Mouse (Mus musculus) heart, embryonic 16.5 days (tissue): ENCODE measurements at regions not wholly inside any gene's neighbourhood (a gene's known extent, or its start where the extent isn't known, plus 50 kb on each side); places are given as distances from the start of the nearest gene placed in this dataset.

ENCODE experiments used
- ATAC-seq: fragments of 200-750 bp; cut with Nextera tagmentation; replicated peaks from 2 replicates; pipeline ENCODE4 v1.8.0; 2017; ENCODE audit warnings: moderate number of reproducible peaks; ENCODE audit not compliant: insufficient read depth, low FRiP score; ENCODE audit errors: extremely low read depth
- H3K27ac ChIP-seq: fragments of 300-500 bp; sonication (generic); 2 replicates; pipeline ENCODE4 v1.5.1; 2014; ENCODE audit warnings: mild to moderate bottlenecking, low read length, control low read depth, moderate library complexity
- H3K27me3 ChIP-seq: fragments of 300-500 bp; sonication (generic); 2 replicates; pipeline ENCODE4 v1.6.1; 2014; ENCODE audit warnings: low read length, mixed read lengths; ENCODE audit not compliant: control insufficient read depth, insufficient read depth
- H3K36me3 ChIP-seq: fragments of 300-500 bp; sonication (generic); 2 replicates; pipeline ENCODE4 v1.6.1; 2014; ENCODE audit not compliant: control insufficient read depth, insufficient read depth
- H3K4me1 ChIP-seq: fragments of 300-500 bp; sonication (generic); 2 replicates; pipeline ENCODE4 v1.6.1; 2014; ENCODE audit warnings: low read length, mixed read lengths; ENCODE audit not compliant: control insufficient read depth, insufficient read depth
- H3K4me2 ChIP-seq: fragments of 300-500 bp; sonication (generic); 2 replicates; pipeline ENCODE4 v1.6.1; 2014; ENCODE audit warnings: low read depth, mild to moderate bottlenecking, control low read depth, low read length
- H3K4me3 ChIP-seq: fragments of 300-500 bp; sonication (generic); 2 replicates; pipeline ENCODE4 v1.5.1; 2014; ENCODE audit warnings: mild to moderate bottlenecking, control low read depth, low read length
- H3K9ac ChIP-seq: fragments of 300-500 bp; sonication (generic); 2 replicates; pipeline ENCODE4 v1.6.1; 2014; ENCODE audit warnings: low read length, control low read depth
- H3K9me3 ChIP-seq: fragments of 300-500 bp; sonication (generic); replicated peaks from 2 replicates; pipeline ENCODE4 v1.6.1; 2016; ENCODE audit warnings: low read length; ENCODE audit not compliant: control insufficient read depth
- whole genome bisulfite sequencing: fragments of 180-500 bp; shearing (Covaris S2); extraction: QIAGEN DNeasy Blood & Tissue Kit; methylation state at CpG from one replicate; pipeline ENCODE4 v1.1.7; 2014; 5-methylcytosine and 5-hydroxymethylcytosine counted together

GRCm38 (mm10) chr1:166801929-166802328 is 120.3 kb upstream of the Fmo9 start:
- H3K36me3 ChIP-seq = no peaks in the 10 kb centered on the region
- H3K4me3 ChIP-seq = no peak overlapping the region
- no peaks in the 10 kb centered on the region for H3K9me3 ChIP-seq
- no peak overlapping the region for H3K9ac ChIP-seq
- no peaks in the 10 kb centered on the region for H3K27me3 ChIP-seq
- WGBS = 41% methylated on average over 4 of the region's 4 CpGs
- H3K4me2 ChIP-seq = no peak overlapping the region
- no peak overlapping the region for H3K27ac ChIP-seq
- no peaks in the 10 kb centered on the region for H3K4me1 ChIP-seq
- no peak for ATAC-seq

DNA sequence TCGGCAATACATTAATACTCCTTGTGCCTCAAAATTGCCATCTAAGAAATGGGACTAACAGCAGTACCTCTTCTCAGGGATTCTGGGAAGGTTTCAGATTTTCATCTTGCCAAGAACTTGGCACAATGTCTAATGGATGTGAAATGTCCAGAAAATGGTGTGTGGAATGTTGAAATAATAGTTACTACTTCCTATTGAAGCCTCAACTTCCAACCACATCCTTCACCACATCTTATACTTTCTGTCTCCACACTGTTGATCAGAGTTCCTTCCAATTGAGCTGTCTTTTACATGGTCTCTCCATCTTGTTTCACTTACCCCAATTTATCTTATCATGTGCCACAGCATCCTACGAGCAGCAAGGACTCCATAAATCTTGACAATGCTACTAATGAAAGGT is 122.3 kb upstream of the Fmo9 start:
- H3K9me3 ChIP-seq = no peaks in the 10 kb centered on the region
- no peak for ATAC-seq
- H3K36me3 ChIP-seq = no peaks in the 10 kb centered on the region
- no peak overlapping the region for H3K4me3 ChIP-seq
- WGBS = 62% methylated on average over 2 of the region's 2 CpGs
- H3K9ac ChIP-seq = no peak overlapping the region
- H3K27ac ChIP-seq = no peak overlapping the region
- H3K4me2 ChIP-seq = no peak overlapping the region
- no peaks in the 10 kb centered on the region for H3K4me1 ChIP-seq
- H3K27me3 ChIP-seq = no peaks in the 10 kb centered on the region

DNA sequence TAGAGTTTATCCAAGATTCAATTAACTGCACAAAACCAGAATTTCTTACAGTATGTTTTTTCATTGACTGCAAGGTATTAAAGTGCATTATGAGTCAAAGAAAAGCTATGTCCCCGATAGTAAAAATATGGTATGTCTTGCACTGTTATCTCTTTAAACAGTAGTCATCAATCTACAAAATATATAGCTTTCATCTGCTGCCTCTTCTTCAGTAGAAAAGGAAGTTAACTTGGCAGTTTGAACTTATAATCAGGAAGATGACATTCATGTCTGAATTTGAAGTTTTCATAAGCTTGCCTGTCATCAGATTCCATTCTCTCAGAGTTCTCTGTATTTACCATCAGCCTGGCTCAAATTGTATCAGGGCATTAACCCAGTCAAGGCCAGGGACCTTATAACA is 122.7 kb upstream of the Fmo9 start:
- ATAC-seq = no peak
- Histone ChIP-seq H3K9me3 (no peaks in the 10 kb centered on the region), H3K9ac (no peak overlapping the region), H3K27ac (no peak overlapping the region), H3K4me2 (no peak overlapping the region), H3K4me3 (no peak overlapping the region), H3K36me3 (no peaks in the 10 kb centered on the region), H3K4me1 (no peaks in the 10 kb centered on the region), H3K27me3 (no peaks in the 10 kb centered on the region)
- 74% methylated on average over 1 of the region's 1 CpGs for WGBS

- 0 out of 2 replicates have a peak, but pooled peaks have one; percentile 23 for ATAC-seq
Observed at GRCm38 (mm10) chr1:166807163-166807945, 125.7 kb upstream of the Fmo9 start.

DNA sequence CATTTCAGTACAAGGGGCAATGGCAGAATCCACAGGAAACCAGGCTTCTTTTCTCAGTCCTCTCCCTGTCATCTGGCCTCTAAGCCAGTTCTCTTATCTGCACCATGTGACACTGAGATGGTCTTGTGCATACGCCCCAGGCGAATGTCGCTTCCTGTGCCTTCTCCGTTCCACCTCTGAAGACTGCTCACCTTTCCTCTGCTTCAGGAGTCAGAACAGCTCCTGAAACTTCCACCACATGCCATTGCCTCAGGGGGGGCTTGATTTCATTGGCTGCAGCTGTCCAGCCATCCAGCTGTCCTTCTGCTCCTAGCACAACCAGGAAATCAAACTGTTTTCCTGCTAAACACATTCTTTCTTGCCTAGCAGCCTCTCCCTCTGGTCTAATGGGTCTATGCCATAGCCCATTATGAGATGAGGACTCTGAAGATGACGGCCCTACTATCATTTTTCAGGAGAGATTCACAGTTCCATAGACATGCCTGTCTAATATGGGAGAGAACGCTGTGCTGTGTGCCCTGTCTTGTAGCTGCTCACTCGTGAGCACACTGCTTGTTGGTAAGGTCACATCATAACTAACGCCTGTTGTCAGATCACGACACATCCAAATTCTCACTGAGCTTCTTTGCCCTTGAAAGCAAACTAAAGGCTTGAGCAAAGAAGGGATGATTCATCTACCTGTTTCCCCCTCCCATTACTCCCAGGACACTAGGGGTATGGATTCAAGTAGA is 129.9 kb upstream of the Fmo9 start:
- 45% methylated on average over 9 of the region's 9 CpGs for WGBS
- no peak overlapping the region for H3K4me2 ChIP-seq
- ATAC-seq = peak; percentile 18; the same call in 1 of the 2 replicates

More at GRCm38 (mm10) chr1:166807163-166807945, 125.7 kb upstream of the Fmo9 start:
- Histone ChIP-seq H3K4me1 (no peaks in the 10 kb centered on the region), H3K27me3 (no peaks in the 10 kb centered on the region), H3K36me3 (no peaks in the 10 kb centered on the region), H3K27ac (peak overlapping the region; percentile 66), H3K9ac (no peak overlapping the region), H3K4me3 (no peak overlapping the region), H3K4me2 (no peak overlapping the region), H3K9me3 (no peaks in the 10 kb centered on the region)
- WGBS = 47% methylated on average over 7 of the region's 7 CpGs

DNA sequence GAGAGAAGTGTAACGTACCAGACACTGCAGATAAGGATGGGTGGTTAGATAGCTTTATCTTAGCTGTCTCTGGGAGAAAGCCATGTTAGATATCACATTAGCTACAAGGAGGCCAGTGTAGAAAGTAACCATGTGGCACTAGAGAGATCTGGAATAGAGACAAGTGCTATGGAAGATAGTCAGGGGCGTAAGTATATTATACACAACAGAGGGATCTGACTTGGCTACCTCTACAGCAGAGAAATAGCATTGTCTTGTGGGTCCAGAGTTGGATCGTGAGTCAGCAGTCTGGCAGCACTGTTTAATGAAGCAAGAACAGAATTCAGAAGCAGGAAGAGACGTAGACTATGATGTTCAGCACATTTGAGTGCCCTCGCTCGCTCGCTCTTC is 130.4 kb upstream of the Fmo9 start:
- H3K4me1 ChIP-seq = no peaks in the 10 kb centered on the region
- no peaks in the 10 kb centered on the region for H3K9me3 ChIP-seq
- no peak for ATAC-seq
- H3K36me3 ChIP-seq = no peaks in the 10 kb centered on the region
- H3K27me3 ChIP-seq = no peaks in the 10 kb centered on the region
- H3K9ac ChIP-seq = no peak overlapping the region
- H3K27ac ChIP-seq = no peak overlapping the region
- no peak overlapping the region for H3K4me2 ChIP-seq
- no peak overlapping the region for H3K4me3 ChIP-seq
- WGBS = 68% methylated on average over 7 of the region's 7 CpGs

More for the DNA sequence above, 129.9 kb upstream of the Fmo9 start:
- H3K36me3 ChIP-seq = no peaks in the 10 kb centered on the region
- H3K27me3 ChIP-seq = no peaks in the 10 kb centered on the region
- no peak overlapping the region for H3K27ac ChIP-seq
- H3K9ac ChIP-seq = no peak overlapping the region
- H3K4me1 ChIP-seq = no peaks in the 10 kb centered on the region
- H3K9me3 ChIP-seq = no peaks in the 10 kb centered on the region
- H3K4me3 ChIP-seq = no peak overlapping the region

DNA sequence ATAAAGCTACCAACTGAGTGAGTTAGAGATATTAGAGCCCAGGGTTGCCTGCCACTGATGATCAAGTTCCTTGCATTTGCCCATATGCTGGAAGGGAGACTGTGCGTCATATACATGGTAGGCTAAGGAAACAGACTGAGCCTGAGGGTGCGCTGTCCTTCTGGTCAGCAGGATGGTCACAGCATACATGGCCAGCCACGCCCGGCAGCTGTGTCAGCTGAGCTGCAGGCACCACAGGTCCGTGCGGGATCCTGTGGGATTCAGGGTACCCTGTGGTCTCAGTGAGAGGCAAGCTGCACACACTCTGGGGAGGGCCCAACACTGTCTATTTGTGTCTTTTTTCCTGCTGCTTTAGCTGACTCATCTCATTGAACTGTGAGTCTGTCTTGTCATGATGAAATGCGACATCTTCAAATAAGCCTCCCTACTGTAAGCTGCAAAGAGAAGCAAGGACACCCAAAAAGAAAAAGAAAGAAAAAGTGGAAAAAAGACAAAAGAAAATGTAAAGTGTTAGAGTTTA is 131.3 kb upstream of the Fmo9 start:
- ATAC-seq = no peak
- WGBS = 71% methylated on average over 7 of the region's 7 CpGs
- Histone ChIP-seq H3K27me3 (no peaks in the 10 kb centered on the region), H3K4me1 (no peaks in the 10 kb centered on the region), H3K9me3 (no peaks in the 10 kb centered on the region), H3K4me3 (no peak overlapping the region), H3K27ac (no peak overlapping the region), H3K36me3 (no peaks in the 10 kb centered on the region), H3K4me2 (no peak overlapping the region), H3K9ac (no peak overlapping the region)

DNA sequence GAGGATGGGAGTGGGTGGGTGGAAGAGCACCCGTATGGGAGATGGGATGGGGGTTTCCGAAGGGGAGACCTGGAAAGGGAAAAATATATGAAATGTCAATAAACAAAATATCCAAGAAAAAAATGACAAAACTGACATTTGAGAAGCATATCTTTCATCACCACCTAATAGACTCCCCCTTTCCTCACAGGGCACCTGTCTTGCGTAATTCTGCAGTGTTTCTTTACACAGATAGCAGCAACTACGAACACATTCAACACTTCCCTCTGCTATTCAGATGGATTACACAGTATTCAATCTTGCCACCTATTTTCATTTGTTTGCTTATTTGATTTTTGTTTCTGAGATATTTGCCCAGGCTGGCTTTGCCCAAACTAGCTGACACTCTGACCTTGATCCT is 136.3 kb upstream of the Fmo9 start:
- ATAC-seq = no peak
- no peak overlapping the region for H3K4me3 ChIP-seq
- no peaks in the 10 kb centered on the region for H3K27me3 ChIP-seq
- H3K27ac ChIP-seq = no peak overlapping the region
- 83% methylated on average over 4 of the region's 4 CpGs for WGBS
- H3K9ac ChIP-seq = no peak overlapping the region
- no peaks in the 10 kb centered on the region for H3K4me1 ChIP-seq
- H3K4me2 ChIP-seq = no peak overlapping the region
- H3K9me3 ChIP-seq = 0 out of 2 replicates have a peak, but pooled peaks cover 2% of the 10 kb centered on the region
- H3K36me3 ChIP-seq = no peaks in the 10 kb centered on the region

- Histone ChIP-seq H3K4me3 (no peak overlapping the region), H3K27ac (peak overlapping the region; percentile 61), H3K9ac (no peak overlapping the region), H3K9me3 (0 out of 2 replicates have a peak, but pooled peaks cover 2% of the 10 kb centered on the region), H3K4me2 (no peak overlapping the region), H3K27me3 (no peaks in the 10 kb centered on the region), H3K4me1 (no peaks in the 10 kb centered on the region), H3K36me3 (no peaks in the 10 kb centered on the region)
- WGBS = 70% methylated on average over 5 of the region's 5 CpGs
- no peak for ATAC-seq
Observed at GRCm38 (mm10) chr1:166818682-166819081, 137.0 kb upstream of the Fmo9 start.
